Mouse (Mus musculus): ENCODE data around the gene Nol10.

DNA sequence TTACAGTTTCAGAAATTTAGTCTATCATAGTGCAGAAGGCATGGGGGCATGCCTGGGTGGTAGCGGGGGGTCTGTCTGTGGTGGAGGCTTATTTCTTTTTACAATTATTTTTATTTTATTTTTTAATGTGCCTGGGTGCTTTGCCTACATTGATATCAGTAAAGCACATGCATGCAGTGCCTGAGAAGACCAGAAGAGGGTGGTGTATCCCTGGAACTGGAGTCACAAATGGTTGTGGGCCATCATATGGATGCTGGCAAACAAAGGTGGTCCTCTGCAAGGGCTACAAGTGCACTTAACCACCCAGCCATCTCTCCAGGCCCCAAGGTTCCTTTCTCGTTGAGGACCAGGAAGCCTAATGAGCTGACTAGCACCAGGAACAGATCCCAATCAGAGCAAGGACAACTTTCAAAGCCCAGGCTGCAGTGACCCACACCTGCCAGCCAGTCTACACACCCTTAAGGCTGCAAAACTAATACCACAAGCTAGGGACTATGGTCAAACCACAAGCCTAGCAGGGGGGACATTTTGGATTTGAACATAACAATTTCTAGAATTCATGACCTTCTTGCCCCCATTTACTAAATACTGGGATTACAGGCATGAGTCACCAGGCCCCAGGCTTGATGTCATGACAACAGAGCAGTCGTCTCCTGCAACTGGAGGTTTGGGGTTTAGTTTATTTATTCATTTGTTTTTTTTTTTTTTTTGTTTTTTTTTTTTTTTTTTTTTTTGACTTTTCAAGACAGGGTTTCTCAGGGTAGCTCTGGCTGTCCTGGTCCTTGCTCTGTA is 8.9 kb upstream of the Nol10 start:
- TF ChIP-seq POLR2A (IDR thresholded peaks at IDR 0.05; ENCODE audit: borderline replicate concordance, extremely low read depth, low read depth, low read length) (no peak), CTCF (IDR thresholded peaks at IDR 0.05; ENCODE audit: insufficient read depth, low read length) (no peak)
